Mouse (Mus musculus): ENCODE results near the gene Jmjd6.

The Jmjd6 gene

DNA sequence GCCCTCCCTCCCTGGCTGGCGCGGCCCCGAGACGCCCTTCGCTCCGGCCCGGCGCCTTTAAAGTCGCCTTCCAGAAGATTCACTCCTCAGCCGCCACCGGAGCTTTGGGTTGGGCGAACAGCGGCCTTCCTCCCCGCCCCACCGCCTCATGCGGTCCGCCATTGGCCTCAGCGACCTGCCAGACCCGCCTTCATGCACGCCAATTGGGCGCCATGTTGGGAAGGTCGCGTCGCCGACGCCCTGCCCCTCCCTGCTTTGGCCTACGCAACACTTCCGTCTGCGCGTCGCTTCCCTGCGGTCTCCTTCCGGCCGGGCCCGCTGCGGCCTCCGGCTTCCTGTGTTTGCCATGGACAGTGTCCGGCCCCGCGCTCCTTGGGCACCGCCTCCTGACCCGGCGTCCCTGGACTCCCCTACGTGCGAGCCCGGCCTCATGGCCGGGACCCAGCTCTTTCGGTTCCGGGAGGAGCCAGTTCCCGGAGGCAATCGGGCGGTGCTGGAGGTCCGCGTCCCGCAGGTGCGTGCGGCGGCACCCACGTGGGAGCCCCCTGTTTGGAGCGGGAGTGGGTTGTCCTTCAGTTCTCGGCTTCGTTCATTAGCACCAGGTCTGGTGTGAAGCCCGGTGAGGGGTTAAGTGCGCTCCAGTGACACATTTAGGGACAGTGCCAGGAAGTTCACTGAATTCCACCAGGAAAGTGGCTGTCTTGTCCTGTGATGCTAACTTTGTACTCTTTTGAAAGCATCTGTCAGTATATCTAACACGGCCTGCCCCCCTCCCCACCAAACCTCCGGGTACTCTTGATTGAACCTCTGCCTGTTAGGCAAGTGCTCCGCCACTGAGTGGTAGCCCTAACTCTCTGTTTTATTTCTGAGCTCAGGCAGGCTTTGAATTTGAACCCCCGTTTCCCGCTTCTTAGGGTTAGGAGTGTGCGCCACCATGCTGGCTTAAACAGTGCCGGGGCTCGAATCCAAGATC, at the start of gene Jmjd6, which contains the start of gene Mettl23:
TSS of gene Jmjd6 (minus strand) at position 189 of the 973 bp plus-strand sequence.
TSS of gene Mettl23 (plus strand) at position 18 of the 973 bp plus-strand sequence.
- in situ Hi-C loops (cut with MboI, MseI), result no loop called here

DNA sequence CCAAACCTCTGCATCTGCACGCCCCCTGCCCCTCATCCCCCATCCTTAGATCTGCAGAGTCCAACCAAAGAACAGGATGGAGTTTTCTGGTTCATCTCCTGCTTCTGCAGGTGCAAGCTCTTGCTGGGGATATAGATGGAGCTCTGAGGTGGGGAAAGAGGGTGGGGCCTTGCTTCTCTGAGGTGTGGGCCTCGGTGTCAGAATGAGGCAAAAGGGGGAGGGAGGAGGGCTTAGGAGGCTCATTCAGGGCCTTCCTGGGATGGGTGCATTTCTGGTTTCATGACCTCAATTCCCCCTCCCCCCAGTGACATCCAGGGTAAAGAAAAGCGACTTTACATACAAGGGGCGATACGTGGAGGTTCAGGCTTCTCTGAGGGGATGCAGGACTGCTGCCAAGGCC, 43.9 kb upstream of the Jmjd6 start:
- in situ Hi-C loops (cut with MboI, MseI), result no loop called here

DNA sequence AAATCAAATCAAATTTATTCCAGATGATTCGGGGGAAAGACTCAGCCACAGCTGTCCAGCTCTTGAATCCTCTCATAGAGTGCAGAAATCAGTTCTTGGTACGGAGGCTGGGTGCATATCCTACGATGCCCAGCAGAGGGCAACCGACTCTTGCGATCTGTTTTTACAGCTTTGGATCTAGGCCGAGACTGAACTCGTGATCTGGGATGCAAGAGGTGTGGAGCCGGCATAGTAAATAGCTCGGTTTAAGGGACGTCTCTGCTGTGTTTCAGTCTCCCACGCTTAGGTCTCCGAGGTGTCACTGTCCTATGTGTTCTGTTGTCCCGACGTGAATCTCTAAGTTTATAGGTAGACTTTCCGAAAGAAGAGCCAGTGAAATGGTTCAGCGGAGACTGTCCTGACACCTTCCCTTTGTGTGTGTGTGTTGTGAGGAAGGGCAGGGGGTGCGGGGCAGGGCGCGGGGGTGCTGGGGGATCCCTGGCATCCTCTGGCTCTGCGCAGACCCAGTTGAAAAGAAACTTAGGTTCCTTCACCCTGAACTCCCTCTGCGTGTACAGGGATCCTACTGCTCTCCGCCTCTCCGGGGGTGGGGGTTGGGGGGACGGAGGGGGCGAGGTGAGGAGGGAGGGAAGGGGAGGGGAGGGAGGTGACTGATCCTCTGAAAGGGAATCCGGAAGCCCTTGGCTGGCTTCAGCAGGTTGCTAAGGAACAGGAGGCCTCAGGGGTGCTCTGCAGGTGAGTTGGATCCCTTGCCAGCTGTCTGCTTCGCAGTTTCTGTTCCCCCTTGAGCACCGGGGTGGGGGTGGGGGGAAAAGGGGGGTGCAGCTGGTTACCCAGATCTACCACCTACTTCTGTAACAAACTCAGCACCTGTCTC, 42.3 kb upstream of the Jmjd6 start:
- in situ Hi-C loops (cut with MboI, MseI), result no loop called here

DNA sequence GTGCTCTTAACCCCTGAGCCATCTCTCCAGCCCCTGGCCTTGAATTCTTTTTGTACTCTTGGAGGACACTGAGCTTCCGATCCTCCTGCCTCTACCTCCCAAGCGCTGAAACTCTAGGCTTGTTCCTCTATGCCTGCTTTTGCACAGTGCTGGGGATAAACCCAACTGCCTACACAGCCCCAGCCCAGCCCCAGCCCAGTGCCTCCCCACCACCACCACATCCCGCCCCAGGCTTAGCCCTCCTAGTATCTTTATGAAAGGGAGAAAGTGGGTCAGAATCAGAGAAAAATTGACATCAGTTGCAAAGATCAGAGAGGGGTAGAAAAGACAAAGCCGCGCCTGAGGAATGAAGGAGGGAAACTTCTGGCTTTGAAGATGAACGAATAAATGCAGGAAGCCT, 40.8 kb upstream of the Jmjd6 start:
- in situ Hi-C loops (cut with MboI, MseI), result no loop called here

DNA sequence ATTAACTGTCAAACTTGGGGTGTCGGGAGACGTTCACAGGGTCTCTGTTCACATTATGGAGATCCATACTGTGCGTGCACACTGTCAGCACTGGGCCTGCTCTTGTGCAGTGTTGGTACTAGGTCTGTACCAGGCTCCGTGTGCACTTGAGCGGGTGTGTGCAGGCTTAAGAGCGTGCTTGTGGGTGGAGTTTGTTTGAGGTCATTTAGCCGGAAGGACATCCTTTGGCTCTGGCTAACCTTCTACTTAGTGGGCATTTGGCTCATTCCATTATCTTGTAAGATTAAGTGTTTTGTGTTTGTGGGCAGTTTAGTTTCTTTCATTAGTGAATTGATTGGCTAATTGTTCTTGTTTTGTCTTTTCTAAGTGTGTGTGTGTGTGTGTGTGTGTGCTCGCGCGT, 39.2 kb upstream of the Jmjd6 start:
- in situ Hi-C loops (cut with MboI, MseI), result no loop called here

DNA sequence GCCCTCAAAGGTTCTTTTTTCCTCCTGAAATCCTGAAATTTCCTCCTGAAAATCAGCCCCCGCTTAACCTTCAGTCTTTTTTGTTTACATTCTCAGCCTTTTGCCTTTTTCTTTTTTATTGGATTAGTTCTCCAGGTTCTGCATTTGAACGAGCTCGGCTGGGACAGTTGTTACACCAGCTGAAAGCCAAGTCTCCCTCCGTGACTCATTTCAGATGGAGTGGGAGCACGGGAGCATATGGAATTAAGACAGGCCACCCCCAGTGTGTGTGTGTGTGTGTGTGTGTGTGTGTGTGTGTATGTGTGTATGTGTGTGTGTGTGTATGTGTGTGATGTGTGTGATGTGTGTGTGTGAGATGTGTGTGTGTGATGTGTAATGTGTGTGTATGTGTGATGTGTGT, 38.2 kb upstream of the Jmjd6 start:
- in situ Hi-C loops (cut with MboI, MseI), result no loop called here

DNA sequence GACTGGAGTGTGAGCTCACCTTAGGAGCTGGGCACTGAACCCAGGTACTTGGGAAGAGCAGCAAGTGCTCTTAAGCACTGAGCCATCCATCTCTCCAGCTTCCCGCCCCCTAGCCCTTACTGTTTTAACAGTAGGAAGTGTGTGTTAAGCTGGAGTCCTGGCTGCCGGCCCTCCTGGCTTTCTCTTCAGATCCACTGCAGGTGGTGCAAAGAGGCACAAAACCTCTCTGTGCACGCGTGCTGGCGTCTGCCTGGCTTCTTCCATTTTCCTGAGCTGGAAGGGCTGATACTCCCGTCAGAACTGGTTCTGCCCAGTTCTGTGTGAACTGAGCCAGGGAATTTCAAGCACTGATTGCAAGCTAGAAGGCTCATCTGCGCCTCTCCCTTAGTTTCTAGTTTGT, 37.6 kb upstream of the Jmjd6 start:
- in situ Hi-C loops (cut with MboI, MseI), result no loop called here

DNA sequence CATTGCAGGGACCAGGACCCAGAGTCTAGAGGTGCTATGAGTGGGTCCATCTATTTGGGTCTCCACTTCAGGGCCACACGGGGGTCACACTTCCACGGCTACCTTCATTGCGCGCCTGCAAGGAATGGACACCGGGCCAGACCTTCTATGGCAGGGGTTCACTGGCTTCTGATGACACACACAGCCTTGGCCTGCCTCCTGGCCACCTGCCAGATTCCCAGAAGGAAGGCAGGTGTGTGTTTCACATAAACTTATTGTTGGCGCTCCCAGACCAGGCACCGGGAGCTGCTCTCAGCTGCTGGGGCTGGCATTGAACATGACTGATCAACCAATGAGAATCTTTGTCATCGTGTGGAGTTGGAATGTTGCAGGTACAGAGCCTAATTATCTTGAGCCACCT, 35.2 kb upstream of the Jmjd6 start:
- in situ Hi-C loops (cut with MboI, MseI), result no loop called here

DNA sequence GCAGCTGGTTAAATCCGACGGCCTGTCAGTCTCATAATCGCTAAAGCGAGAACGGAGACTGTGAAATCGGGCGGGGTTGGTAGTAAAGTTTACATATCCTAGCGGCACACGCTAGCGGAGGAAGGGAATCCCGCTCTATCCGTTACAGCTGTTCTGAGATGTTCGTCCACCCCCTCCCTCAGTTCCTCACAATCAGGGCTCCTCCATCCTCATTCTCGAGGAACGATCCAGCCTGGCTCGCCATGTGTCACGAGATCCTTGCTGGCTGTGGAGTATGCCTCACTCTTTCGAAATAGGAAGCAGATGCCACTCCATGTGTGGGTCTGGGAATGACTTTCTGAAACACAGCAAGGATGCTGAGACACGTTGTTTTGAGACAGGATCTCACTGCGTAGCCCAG, 30.7 kb upstream of the Jmjd6 start:
- in situ Hi-C loops (cut with MboI, MseI), result no loop called here

DNA sequence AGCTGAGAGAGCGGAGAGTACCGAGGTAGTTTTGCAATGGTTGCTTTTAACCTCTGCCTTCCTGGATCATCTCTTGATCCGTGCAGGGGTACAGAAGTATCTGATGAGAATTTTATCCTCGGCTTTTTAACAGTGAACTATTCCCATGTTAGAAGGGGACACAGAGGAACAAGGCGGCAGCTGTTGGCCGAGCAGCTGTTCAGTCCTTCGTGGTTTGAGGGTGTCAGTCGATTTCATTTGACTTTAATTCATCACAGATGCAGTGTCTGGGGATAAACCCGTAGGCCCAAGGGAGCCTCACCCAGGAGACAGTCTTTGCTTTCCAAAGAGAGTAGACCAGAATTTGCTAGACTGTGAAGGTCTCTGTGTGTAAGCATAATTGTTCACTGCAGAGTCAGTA, 28.3 kb upstream of the Jmjd6 start:
- in situ Hi-C loops (cut with MboI, MseI), result no loop called here

DNA sequence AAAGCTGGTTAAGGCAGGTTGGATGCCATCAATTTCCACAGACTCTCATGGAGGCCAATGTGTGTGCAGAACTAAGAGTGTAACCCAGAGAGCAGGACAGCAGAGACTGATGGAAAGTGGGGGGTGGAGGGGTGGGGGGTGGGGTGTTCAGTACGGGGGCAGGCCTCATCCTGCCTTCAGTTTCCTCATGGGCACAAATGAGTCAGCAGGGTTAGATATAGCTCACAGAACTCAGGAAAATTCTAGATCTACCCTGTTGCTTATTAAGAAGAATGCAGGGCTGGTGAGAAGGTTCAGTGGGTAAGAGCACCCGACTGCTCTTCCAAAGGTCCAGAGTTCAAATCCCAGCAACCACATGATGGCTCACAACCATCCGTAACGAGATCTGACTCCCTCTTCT, 26.4 kb upstream of the Jmjd6 start:
- in situ Hi-C loops (cut with MboI, MseI), result no loop called here

DNA sequence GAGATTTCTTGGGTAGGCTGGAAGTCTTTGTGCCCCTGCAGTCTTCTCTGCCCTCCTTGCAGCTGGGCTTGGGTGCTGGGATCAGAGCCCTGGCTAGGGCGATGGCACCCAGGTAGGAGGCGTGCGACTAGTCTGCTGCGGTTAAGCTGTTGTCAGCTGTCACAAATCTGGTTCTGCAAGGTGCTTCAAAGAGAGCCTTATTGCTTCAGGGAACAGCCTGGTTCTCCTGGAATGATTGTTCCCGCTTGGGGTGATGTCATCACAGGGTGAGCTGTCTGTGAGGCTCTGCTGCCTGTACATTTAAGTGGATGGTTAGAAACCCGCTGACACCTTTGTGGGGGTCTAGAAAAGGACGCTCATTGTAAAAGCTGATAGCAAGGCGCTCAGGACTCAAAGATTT, 26.0 kb upstream of the Jmjd6 start:
- in situ Hi-C loops (cut with MboI, MseI), result no loop called here

DNA sequence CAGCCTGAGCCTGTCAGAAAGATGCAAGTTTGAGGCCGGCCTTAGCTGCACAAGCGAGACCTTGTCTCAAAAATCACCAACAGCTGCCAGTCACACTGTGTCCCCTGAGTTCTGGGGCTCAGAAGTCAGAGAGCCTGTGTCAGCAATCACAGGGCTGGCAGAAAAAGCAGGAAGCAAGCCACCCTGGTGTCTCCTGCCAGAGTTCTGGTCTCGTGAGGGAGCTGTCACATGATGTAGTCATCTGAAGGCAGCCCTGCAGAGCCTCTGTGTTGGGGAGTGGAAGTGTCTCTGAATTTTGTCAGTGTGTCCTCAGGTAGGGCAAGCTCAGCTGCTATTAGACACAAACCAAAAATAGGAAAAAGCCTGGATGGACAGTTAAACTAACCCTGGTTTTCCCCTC, 24.9 kb upstream of the Jmjd6 start:
- in situ Hi-C loops (cut with MboI, MseI), result no loop called here

DNA sequence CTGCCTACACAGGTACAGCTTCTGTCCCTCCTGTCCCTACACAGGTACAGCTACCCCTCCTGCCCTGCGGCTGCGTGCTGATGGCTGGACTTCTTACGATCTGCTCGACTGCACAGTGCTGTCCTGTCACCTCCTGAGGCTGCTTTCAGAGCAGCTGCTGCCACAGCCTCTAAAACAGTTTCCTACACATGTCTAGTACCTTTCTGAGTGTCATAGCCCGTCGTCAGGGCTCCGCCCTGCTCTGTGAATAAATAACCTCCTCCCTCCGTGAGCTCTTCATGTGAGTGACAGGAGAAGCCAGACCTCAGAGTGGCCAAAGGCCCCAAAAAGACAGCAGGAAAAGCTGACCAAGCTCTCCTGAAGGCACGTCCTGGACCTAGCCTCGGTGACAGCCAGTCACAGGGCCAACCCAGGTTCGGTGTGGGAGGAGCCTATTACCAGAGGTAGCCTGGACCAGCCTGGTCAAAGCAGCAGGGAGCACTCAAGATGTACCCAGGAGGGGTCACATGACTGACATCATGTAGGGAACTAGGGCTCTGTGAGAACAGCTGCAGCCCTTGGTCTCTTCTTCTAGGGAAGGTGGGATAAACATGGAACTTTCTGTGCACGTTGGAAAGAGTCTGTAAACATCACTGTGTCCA, 22.8 kb upstream of the Jmjd6 start:
- in situ Hi-C loops (cut with MboI, MseI), result no loop called here

DNA sequence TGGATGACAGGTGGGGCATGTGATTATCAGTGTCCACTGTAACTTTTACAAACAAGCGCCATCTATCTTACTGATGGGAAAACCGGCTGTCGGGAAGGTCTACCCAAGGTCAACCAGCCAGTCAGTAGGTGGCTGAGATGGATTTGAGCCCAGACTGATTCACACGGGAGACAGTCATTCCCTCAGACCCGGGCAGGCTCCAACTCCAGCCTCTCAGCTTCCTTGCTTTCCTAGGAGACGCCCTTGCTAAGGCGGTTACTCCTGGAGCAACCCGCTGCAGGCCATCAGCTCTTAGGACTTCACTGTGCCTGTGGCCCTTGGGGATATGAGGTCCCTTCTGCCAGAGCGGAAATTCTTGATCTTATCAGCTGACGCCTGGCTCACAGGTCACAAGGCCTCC, 21.2 kb upstream of the Jmjd6 start:
- in situ Hi-C loops (cut with MboI, MseI), result no loop called here

DNA sequence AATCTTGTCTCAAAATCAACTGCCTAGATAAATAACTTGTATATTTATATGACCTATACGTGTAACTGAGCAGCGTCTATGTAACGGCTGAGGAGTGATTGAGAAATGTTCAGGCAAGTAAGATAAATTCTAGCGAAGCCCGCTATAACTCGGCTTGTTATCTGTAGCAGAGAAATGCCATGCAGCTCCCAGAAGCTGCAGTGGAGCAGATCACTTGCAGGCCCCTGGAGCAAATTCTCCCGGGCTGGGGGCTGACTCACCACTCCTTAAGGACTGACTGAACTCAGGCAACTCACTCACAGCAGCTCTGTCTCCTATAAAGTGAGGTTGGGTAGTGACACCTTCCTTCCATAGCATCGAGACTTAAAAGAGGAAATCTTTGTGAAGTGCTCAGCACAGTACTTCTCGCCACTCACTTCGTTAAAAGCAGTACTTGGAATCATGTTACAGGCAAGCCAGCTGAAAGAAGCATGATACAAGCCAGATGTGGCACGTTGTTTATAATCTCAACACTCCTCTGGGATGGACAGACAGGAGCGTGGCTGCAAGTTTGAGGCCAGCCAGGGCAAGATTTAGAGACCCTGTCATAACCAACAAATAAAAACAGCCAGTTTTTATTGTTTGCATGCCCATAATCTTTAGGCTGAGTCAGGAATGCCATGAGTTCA, 14.1 kb upstream of the Jmjd6 start:
- in situ Hi-C loops (cut with MboI, MseI), result no loop called here

DNA sequence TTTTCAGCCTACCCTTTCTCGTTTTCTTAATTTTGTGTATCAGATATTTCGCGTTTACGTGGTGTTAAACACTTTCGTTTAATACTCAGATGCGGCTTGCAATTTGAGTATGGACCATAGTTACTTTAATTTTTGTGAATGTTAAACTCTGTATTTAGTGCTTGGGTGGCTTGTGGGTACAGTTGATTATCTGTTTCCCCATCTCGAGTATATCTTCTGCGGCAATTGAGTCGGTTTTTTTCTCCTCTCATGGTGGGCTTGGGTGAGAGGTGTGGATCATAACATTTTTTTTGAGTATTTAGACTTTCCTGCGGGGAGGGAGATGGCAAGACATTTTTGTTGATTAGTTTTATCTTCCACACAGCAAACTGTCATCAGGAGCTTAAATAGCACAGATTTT, 11.0 kb upstream of the Jmjd6 start:
- in situ Hi-C loops (cut with MboI, MseI), result no loop called here

DNA sequence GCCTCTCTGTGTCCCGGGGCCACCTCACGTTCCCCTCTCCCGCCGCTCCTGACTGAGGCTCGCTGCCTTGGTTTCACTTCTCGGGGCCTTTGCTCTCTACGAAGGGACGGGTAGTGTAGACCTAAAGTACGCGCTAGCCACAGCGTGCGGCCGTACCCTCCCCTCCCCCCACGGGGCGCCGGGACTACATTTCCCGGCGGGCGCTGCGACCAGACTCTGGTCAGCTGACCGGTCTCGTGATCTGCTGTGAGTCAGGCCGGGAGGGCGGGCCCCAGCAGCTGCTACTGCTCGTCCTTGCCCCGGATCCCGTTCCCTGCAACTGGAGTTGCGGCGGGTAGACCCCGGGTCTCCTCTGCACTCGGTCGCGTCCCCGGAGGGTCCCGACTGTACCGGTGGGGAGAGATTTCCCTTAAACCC, 10.3 kb upstream of the Jmjd6 start:
- in situ Hi-C loops (cut with MboI, MseI), result no loop called here

DNA sequence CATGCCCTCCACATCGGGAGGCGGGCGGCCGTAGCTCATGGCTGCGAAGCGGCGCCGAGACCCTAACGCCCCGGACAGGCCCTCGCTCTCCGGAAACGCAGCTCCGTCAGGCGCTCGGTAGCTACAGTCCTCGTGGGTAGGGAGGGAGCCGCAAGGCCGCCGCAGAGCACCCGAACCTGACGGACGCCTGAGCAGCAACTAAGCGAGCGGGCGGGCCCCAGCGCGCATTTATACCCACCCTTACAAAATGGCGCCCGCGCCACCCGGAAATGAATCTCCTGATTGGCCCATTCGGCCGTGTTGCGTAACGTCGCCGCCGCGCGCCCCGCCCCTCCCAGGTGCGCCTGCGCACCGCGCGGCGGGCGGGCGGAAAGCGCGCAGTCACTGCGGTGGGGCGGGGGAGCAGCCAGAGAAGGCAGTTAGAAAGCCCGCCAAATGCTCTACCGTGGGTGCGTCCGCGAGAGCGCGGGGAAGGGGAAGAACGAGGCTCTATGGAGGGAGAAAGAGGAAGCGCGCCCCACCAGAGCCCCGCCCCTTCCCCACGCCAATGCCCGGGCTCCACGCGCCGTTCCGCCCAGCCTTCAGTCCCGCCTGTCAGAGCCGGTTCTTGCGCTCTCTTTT, 9.8 kb upstream of the Jmjd6 start, which contains the start of gene Srsf2:
TSS of gene Srsf2 (minus strand) at position 204 of the 621 bp plus-strand sequence.
- in situ Hi-C loops (cut with MboI, MseI), result no loop called here

DNA sequence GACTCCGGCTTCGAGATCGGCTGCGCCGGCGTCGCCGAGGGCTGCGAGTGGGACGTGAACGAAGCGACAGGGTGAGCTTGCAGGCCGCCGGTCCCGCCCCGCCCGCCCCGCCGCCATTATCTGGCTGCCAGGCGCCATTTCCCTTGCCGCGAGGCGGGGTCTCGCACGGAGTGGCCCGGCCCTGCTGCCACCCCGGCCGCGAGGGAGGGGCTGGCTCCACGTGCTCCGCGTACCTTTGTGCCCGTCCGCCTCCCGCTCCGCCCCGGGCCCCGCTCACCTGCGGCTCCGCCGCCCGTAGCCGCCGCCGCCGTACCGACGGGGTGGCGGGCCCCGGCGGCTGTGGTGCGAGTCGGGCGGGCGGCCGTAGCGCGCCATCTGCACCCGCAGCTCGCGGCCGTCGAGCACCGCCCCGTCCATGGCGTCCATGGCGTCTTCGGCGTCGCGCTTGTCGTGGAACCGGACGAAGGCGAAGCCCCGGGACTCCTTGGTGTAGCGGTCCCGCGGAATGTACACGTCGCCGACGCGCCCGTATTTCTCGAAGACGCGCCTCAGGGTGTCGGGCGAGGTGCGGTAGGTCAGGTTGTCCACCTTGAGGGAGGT, 9.1 kb upstream of the Jmjd6 start, which contains the start of gene Mfsd11:
TSS of gene Mfsd11 (plus strand) at position 150 of the 600 bp plus-strand sequence.
- in situ Hi-C loops (cut with MboI, MseI), result no loop called here
